Mouse (Mus musculus) left cerebral cortex, postnatal 25 days (tissue): ENCODE measurements at regions not wholly inside any gene's neighbourhood (a gene's known extent, or its start where the extent isn't known, plus 50 kb on each side); places are given as distances from the start of the nearest gene placed in this dataset.

Experiments
- DNase-seq, 2 experiments: peaks; one replicate each; pipeline ENCODE4 v3.0.0; 2022; ENCODE audit warnings: low spot score in 2 of 2, mixed read lengths in 1 of 2
- intact Hi-C: fragments of 180-260 bp; cut with DNase I; formaldehyde crosslinking; loops from one replicate; pipeline ENCODE4 v1.15.1; 2025

DNA sequence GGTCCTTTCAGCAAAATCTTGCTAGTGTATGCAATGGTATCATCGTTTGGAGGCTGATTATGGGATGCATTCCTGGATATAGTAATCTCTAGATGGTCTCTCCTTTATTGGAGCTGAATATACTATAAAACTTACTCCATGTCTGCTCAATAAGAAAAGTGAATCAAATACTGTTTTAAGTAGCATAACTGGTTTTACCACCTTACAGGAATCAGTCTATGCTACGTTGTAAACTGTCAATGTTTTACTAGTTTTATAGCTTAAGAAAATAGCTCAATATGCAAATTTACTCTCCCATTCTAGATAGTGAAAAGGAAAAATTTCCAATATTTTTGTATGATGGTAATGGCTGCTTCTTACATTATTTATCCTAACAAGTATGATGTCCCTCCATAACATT is 91.5 kb downstream of the 4933436I01Rik start:
- intact Hi-C loops, result no loop called here
- DNase-seq, result no peak

- peak in 1 of 2 experiments; percentile 3 for DNase-seq
- intact Hi-C loops, result no loop called here
These were observed 100.1 kb downstream of the 4933436I01Rik start for GRCm38 (mm10) chrX:67821134-67821533.
